Mouse (Mus musculus) macrophage (primary cell): ENCODE measurements around the gene Gm8660. TPM values are rescaled to one million over a fixed set of nuclear protein-coding genes. Genes with fewer than 3 reads are reported as not detected.
"Not testable (repeated sequence)": the region's sequence is repeated elsewhere in the genome, so short reads cannot be mapped to it uniquely, and the experiment has no call there.

Experiments
- H3K27ac ChIP-seq: fragments of 350-480 bp; formaldehyde crosslinking; 2 replicates; pipeline ENCODE4 v1.9.0; 2021
- H3K36me3 ChIP-seq: fragments of 350-480 bp; formaldehyde crosslinking; 2 replicates; pipeline ENCODE4 v1.9.0; 2021; ENCODE audit errors: inconsistent target
- H3K4me3 ChIP-seq: fragments of 350-480 bp; formaldehyde crosslinking; 2 replicates; pipeline ENCODE4 v1.9.0; 2021; ENCODE audit errors: inconsistent target
- H3K79me2 ChIP-seq: fragments of 350-480 bp; formaldehyde crosslinking; 2 replicates; pipeline ENCODE4 v1.9.0; 2021; ENCODE audit errors: inconsistent target
- WGBS: methylation state at CpG from one replicate; pipeline ENCODE4 v1.1.7; 2026; ENCODE audit warnings: inconsistent platforms; ENCODE audit not compliant: missing documents; 5-methylcytosine and 5-hydroxymethylcytosine counted together
- polyA plus RNA-seq: library from polyadenylated mRNA; stranded (reverse); fragments of 250-400 nt; gene quantifications from 3 replicates; pipeline ENCODE4 v1.2.4, GENCODE M21; 2018; ENCODE audit warnings: inconsistent platforms
- total RNA-seq, 78 experiments: library from RNA; depleted of rRNA; stranded (reverse); fragments of 250-400 nt; gene quantifications; 1 replicate in 9 of 78; 2 replicates in 24 of 78; 3 replicates in 43 of 78; 4 replicates in 2 of 78; pipeline ENCODE4 v1.2.4; 2018; ENCODE audit warnings: inconsistent platforms in 56 of 78

Gene Gm8660
- total RNA-seq (2018; cell fraction: chromatin; rRNA removed), result not detected
- total RNA-seq (2018; cell fraction: cytosol; rRNA removed), result not detected
- total RNA-seq (2018; cell fraction: nucleus; rRNA removed), result not detected
- not detected in 3 replicates for polyA plus RNA-seq

GRCm38 (mm10) chr7:22370939-22371338 lies at the start of gene Gm8660:
Gene Gm8660 (minus strand): TSS chr7:22371039.
- no CpG with 5 or more reads among the region's 1 CpGs for WGBS

GRCm38 (mm10) chr7:22413283-22413682 lies 42.4 kb upstream of the Gm8660 start, which contains the start of gene Vmn1r148:
Gene Vmn1r148 (plus strand): TSS chr7:22413583.
- H3K4me3 ChIP-seq, H3K79me2 ChIP-seq, H3K27ac ChIP-seq, H3K36me3 ChIP-seq: not testable (repeated sequence)
- WGBS, result no CpG with 5 or more reads among the region's 3 CpGs

More at GRCm38 (mm10) chr7:22370939-22371338, at the start of gene Gm8660:
- not testable (repeated sequence) for H3K79me2 ChIP-seq, H3K36me3 ChIP-seq, H3K27ac ChIP-seq, H3K4me3 ChIP-seq

- no CpG with 5 or more reads among the region's 2 CpGs for WGBS
- not testable (repeated sequence) for H3K79me2 ChIP-seq, H3K36me3 ChIP-seq, H3K4me3 ChIP-seq, H3K27ac ChIP-seq
Observed at GRCm38 (mm10) chr7:22329617-22330016, 41.2 kb downstream of the Gm8660 start, which contains the start of gene Gm4187. Gene Gm4187 (minus strand): TSS chr7:22329717.

Other genes starting within 250 kb of the Gm8660 start
- gene Gm10666, start 236.3 kb downstream of the Gm8660 start, polyA plus RNA-seq, result not detected in 3 replicates
- gene Vmn1r142, start 207.0 kb downstream of the Gm8660 start, polyA plus RNA-seq, result not detected in 3 replicates
- not detected in 3 replicates for gene Vmn1r143, start 181.7 kb downstream of the Gm8660 start, polyA plus RNA-seq
- gene Gm8653, start 169.8 kb downstream of the Gm8660 start, polyA plus RNA-seq, result not detected in 3 replicates
- not detected in 3 replicates for gene Gm8453, start 141.6 kb downstream of the Gm8660 start, polyA plus RNA-seq
- not detected in 3 replicates for gene Gm4187, start 41.3 kb downstream of the Gm8660 start, polyA plus RNA-seq
- gene Vmn1r148, start 42.5 kb upstream of the Gm8660 start, polyA plus RNA-seq, result not detected in 3 replicates
- not detected in 3 replicates for gene Vmn1r149, start 67.2 kb upstream of the Gm8660 start, polyA plus RNA-seq
- gene Gm10665, start 93.0 kb upstream of the Gm8660 start, polyA plus RNA-seq, result not detected in 3 replicates
- gene Vmn1r151, start 128.6 kb upstream of the Gm8660 start, polyA plus RNA-seq, result not detected in 3 replicates
- not detected in 3 replicates for gene Vmn1r152, start 151.9 kb upstream of the Gm8660 start, polyA plus RNA-seq
- gene Gm8677, start 163.8 kb upstream of the Gm8660 start, polyA plus RNA-seq, result not detected in 3 replicates
- gene Gm4201, start 194.3 kb upstream of the Gm8660 start, polyA plus RNA-seq, result not detected in 3 replicates
- not detected in 3 replicates for gene Gm4565, start 217.1 kb upstream of the Gm8660 start, polyA plus RNA-seq